Mouse (Mus musculus): ENCODE data around the gene Golt1a. TPM values are rescaled to one million over a fixed set of nuclear protein-coding genes. Genes with fewer than 3 reads are reported as not detected.

The Golt1a gene
- polyA plus RNA-seq, 1 experiment from 2014 or later: 6.1 TPM

GRCm38 (mm10) chr1:133306842-133307241, 2.8 kb upstream of the Golt1a start:
- Histone ChIP-seq H3K4me3 (replicated peaks) (no peak overlapping the region), H3K27me3 (0 out of 2 replicates have a peak, but pooled peaks cover 4% of the 10 kb centered on the region), H3K9me3 (replicated peaks) (no peaks in the 10 kb centered on the region), H3K4me2 (no peak overlapping the region), H3K27ac (no peak overlapping the region), H3K9ac (no peak overlapping the region), H3K4me1 (replicated peaks) (peaks cover 8% of the 10 kb centered on the region; the same call in 1 of the 2 replicates), H3K36me3 (no peaks in the 10 kb centered on the region)
- WGBS (ENCODE audit: insufficient replicate concordance): 7% methylated on average over 4 of the region's 4 CpGs
- DNase-seq: peak; percentile 38
- no peak for ATAC-seq (ENCODE audit: low read depth)

- Histone ChIP-seq H3K9me3 (replicated peaks) (no peaks in the 10 kb centered on the region), H3K4me1 (replicated peaks) (peaks cover 11% of the 10 kb centered on the region; the same call in 1 of the 2 replicates), H3K4me3 (replicated peaks) (no peak overlapping the region), H3K27ac (no peak overlapping the region), H3K27me3 (0 out of 2 replicates have a peak, but pooled peaks cover 3% of the 10 kb centered on the region), H3K36me3 (no peaks in the 10 kb centered on the region), H3K9ac (no peak overlapping the region), H3K4me2 (no peak overlapping the region)
- WGBS (ENCODE audit: insufficient replicate concordance): 15% methylated on average over 6 of the region's 6 CpGs
- DNase-seq: peak; percentile 22
- no peak for ATAC-seq (ENCODE audit: low read depth)
These were observed 2.3 kb upstream of the Golt1a start for GRCm38 (mm10) chr1:133307318-133307717.

GRCm38 (mm10) chr1:133311240-133311639, 1.6 kb downstream of the Golt1a start:
- WGBS (ENCODE audit: insufficient replicate concordance): 41% methylated on average over 4 of the region's 4 CpGs
- Histone ChIP-seq H3K27me3 (no peaks in the 10 kb centered on the region), H3K4me1 (replicated peaks) (peaks cover 11% of the 10 kb centered on the region; the same call in 1 of the 2 replicates), H3K9ac (no peak overlapping the region), H3K4me3 (replicated peaks) (no peak overlapping the region), H3K9me3 (replicated peaks) (no peaks in the 10 kb centered on the region), H3K36me3 (no peaks in the 10 kb centered on the region), H3K4me2 (no peak overlapping the region), H3K27ac (no peak overlapping the region)
- ATAC-seq (ENCODE audit: low read depth): no peak
- DNase-seq: no peak

GRCm38 (mm10) chr1:133311946-133312345, 2.3 kb downstream of the Golt1a start:
- no peak for DNase-seq
- Histone ChIP-seq H3K4me1 (replicated peaks) (peaks cover 11% of the 10 kb centered on the region; the same call in 1 of the 2 replicates), H3K27me3 (no peaks in the 10 kb centered on the region), H3K9me3 (replicated peaks) (no peaks in the 10 kb centered on the region), H3K36me3 (no peaks in the 10 kb centered on the region), H3K9ac (no peak overlapping the region), H3K4me3 (replicated peaks) (no peak overlapping the region), H3K27ac (no peak overlapping the region), H3K4me2 (no peak overlapping the region)
- WGBS (ENCODE audit: insufficient replicate concordance): 8% methylated on average over 10 of the region's 10 CpGs
- no peak for ATAC-seq (ENCODE audit: low read depth)

- no peak overlapping the region for H3K27ac ChIP-seq
- ATAC-seq (ENCODE audit: low read depth) (no peak), DNase-seq (no peak)
- peaks cover 11% of the 10 kb centered on the region; the same call in 1 of the 2 replicates for H3K4me1 ChIP-seq (replicated peaks)
- H3K27me3 ChIP-seq: no peaks in the 10 kb centered on the region
- no peak overlapping the region for H3K4me2 ChIP-seq
- no peak overlapping the region for H3K9ac ChIP-seq
- H3K36me3 ChIP-seq: no peaks in the 10 kb centered on the region
- H3K9me3 ChIP-seq (replicated peaks): no peaks in the 10 kb centered on the region; the same call in 1 of the 2 replicates
- H3K4me3 ChIP-seq (replicated peaks): no peak overlapping the region
- WGBS (ENCODE audit: insufficient replicate concordance): 29% methylated on average over 8 of the region's 8 CpGs
These were observed 4.8 kb downstream of the Golt1a start for GRCm38 (mm10) chr1:133314364-133314763.

GRCm38 (mm10) chr1:133315775-133316174, 6.2 kb downstream of the Golt1a start:
- ATAC-seq (ENCODE audit: low read depth) (no peak), DNase-seq (no peak)
- H3K27ac ChIP-seq: no peak overlapping the region
- no peaks in the 10 kb centered on the region for H3K36me3 ChIP-seq
- H3K4me2 ChIP-seq: no peak overlapping the region
- no peaks in the 10 kb centered on the region for H3K27me3 ChIP-seq
- H3K9me3 ChIP-seq (replicated peaks): no peaks in the 10 kb centered on the region; the same call in 1 of the 2 replicates
- no peak overlapping the region for H3K4me3 ChIP-seq (replicated peaks)
- no peak overlapping the region for H3K9ac ChIP-seq
- WGBS (ENCODE audit: insufficient replicate concordance): 53% methylated on average over 6 of the region's 6 CpGs
- H3K4me1 ChIP-seq (replicated peaks): peaks cover 8% of the 10 kb centered on the region; the same call in 1 of the 2 replicates

GRCm38 (mm10) chr1:133316577-133316976, 7.0 kb downstream of the Golt1a start:
- no peak overlapping the region for H3K4me2 ChIP-seq
- DNase-seq: no peak
- WGBS (ENCODE audit: insufficient replicate concordance): 65% methylated on average over 4 of the region's 4 CpGs
- no peaks in the 10 kb centered on the region for H3K36me3 ChIP-seq
- ATAC-seq (ENCODE audit: low read depth): no peak
- no peaks in the 10 kb centered on the region; the same call in 1 of the 2 replicates for H3K9me3 ChIP-seq (replicated peaks)
- no peak overlapping the region for H3K27ac ChIP-seq
- no peak overlapping the region for H3K9ac ChIP-seq
- 0 out of 2 replicates have a peak, but pooled peaks cover 3% of the 10 kb centered on the region for H3K4me1 ChIP-seq (replicated peaks)
- H3K4me3 ChIP-seq (replicated peaks): no peak overlapping the region
- no peaks in the 10 kb centered on the region for H3K27me3 ChIP-seq

- ATAC-seq (ENCODE audit: low read depth) (no peak), DNase-seq (no peak)
- 0 out of 2 replicates have a peak, but pooled peaks cover under 1% of the 10 kb centered on the region for H3K4me1 ChIP-seq (replicated peaks)
- no peaks in the 10 kb centered on the region for H3K36me3 ChIP-seq
- no peak overlapping the region for H3K4me3 ChIP-seq (replicated peaks)
- no peaks in the 10 kb centered on the region; the same call in 1 of the 2 replicates for H3K9me3 ChIP-seq (replicated peaks)
- H3K27ac ChIP-seq: no peak overlapping the region
- H3K4me2 ChIP-seq: no peak overlapping the region
- no peaks in the 10 kb centered on the region for H3K27me3 ChIP-seq
- WGBS (ENCODE audit: insufficient replicate concordance): 71% methylated on average over 1 of the region's 1 CpGs
- no peak overlapping the region for H3K9ac ChIP-seq
These were observed 7.5 kb downstream of the Golt1a start for GRCm38 (mm10) chr1:133317149-133317548.

GRCm38 (mm10) chr1:133321267-133321925, 11.8 kb downstream of the Golt1a start, which contains the start of gene Kiss1:
Gene Kiss1, plus strand, starts transcription at chr1:133321875.
- no peak for ATAC-seq (ENCODE audit: low read depth)
- Histone ChIP-seq H3K9ac (no peak within 1 kb of the TSS), H3K27me3 (no peaks in the 10 kb centered on the region), H3K4me2 (no peak within 1 kb of the TSS), H3K9me3 (replicated peaks) (no peaks in the 10 kb centered on the region; the same call in 1 of the 2 replicates), H3K27ac (no peak within 1 kb of the TSS), H3K36me3 (no peaks in the 10 kb centered on the region), H3K4me1 (replicated peaks) (no peaks in the 10 kb centered on the region), H3K4me3 (replicated peaks) (no peak within 1 kb of the TSS)
- DNase-seq: no peak
- 74% methylated on average over 13 of the region's 13 CpGs for WGBS (ENCODE audit: insufficient replicate concordance)

GRCm38 (mm10) chr1:133323333-133323732, 13.7 kb downstream of the Golt1a start:
- no peak overlapping the region for H3K4me3 ChIP-seq (replicated peaks)
- H3K27me3 ChIP-seq: peaks cover 14% of the 10 kb centered on the region
- no peak overlapping the region for H3K27ac ChIP-seq
- H3K9ac ChIP-seq: no peak overlapping the region
- H3K36me3 ChIP-seq: no peaks in the 10 kb centered on the region
- no peak overlapping the region for H3K4me2 ChIP-seq
- WGBS (ENCODE audit: insufficient replicate concordance): 34% methylated on average over 5 of the region's 5 CpGs
- no peaks in the 10 kb centered on the region for H3K9me3 ChIP-seq (replicated peaks)
- no peak for DNase-seq
- ATAC-seq (ENCODE audit: low read depth): no peak
- no peaks in the 10 kb centered on the region for H3K4me1 ChIP-seq (replicated peaks)

- peaks cover 38% of the 10 kb centered on the region for H3K27me3 ChIP-seq
- H3K9me3 ChIP-seq (replicated peaks): no peaks in the 10 kb centered on the region
- DNase-seq: no peak
- no peak overlapping the region for H3K27ac ChIP-seq
- no peak overlapping the region for H3K4me2 ChIP-seq
- no peaks in the 10 kb centered on the region for H3K36me3 ChIP-seq
- no peak overlapping the region for H3K4me3 ChIP-seq (replicated peaks)
- H3K4me1 ChIP-seq (replicated peaks): no peaks in the 10 kb centered on the region
- ATAC-seq (ENCODE audit: low read depth): no peak
- no peak overlapping the region for H3K9ac ChIP-seq
- 67% methylated on average over 8 of the region's 8 CpGs for WGBS (ENCODE audit: insufficient replicate concordance)
These were observed 16.4 kb downstream of the Golt1a start for GRCm38 (mm10) chr1:133325951-133326350.

- 41% methylated on average over 5 of the region's 5 CpGs for WGBS (ENCODE audit: insufficient replicate concordance)
- Histone ChIP-seq H3K27ac (no peak overlapping the region), H3K9me3 (replicated peaks) (no peaks in the 10 kb centered on the region), H3K9ac (no peak overlapping the region), H3K27me3 (peaks cover 47% of the 10 kb centered on the region), H3K4me1 (replicated peaks) (no peaks in the 10 kb centered on the region), H3K4me3 (replicated peaks) (no peak overlapping the region), H3K36me3 (no peaks in the 10 kb centered on the region), H3K4me2 (no peak overlapping the region)
- DNase-seq (no peak), ATAC-seq (ENCODE audit: low read depth) (no peak)
These were observed 17.5 kb downstream of the Golt1a start for GRCm38 (mm10) chr1:133327094-133327493.

Measured in liver, embryonic 13.5 days (tissue).